Mouse (Mus musculus): Measurements from ENCODE around the gene Kcnj10. TPM values are rescaled to one million over a fixed set of nuclear protein-coding genes. Genes with fewer than 3 reads are reported as not detected.

Gene Kcnj10
- polyA plus RNA-seq, 1 experiment = 2.3 TPM

- 7% methylated on average over 6 of the region's 6 CpGs for WGBS
- Histone ChIP-seq H3K27ac (ENCODE audit: control insufficient read depth, insufficient read depth, low read depth, low read length, poor library complexity) (no peak overlapping the region), H3K4me1 (ENCODE audit: control insufficient read depth, insufficient read depth, low read length) (no peaks in the 10 kb centered on the region), H3K4me3 (replicated peaks; ENCODE audit: control insufficient read depth, low read depth, low read length) (no peak overlapping the region)
- TF ChIP-seq POLR2A (IDR thresholded peaks at IDR 0.05; ENCODE audit: borderline replicate concordance, control insufficient read depth, low read depth, low read length) = no peak
- no peak for TF ChIP-seq CTCF (IDR thresholded peaks at IDR 0.05; ENCODE audit: control insufficient read depth, insufficient read depth, low read length)
Observed at GRCm38 (mm10) chr1:172418173-172418572, 77.2 kb downstream of the Kcnj10 start.

- no peak overlapping the region for H3K27ac ChIP-seq (ENCODE audit: control insufficient read depth, insufficient read depth, low read depth, low read length, poor library complexity)
- no peak overlapping the region for H3K4me3 ChIP-seq (replicated peaks; ENCODE audit: control insufficient read depth, low read depth, low read length)
- H3K4me1 ChIP-seq (ENCODE audit: control insufficient read depth, insufficient read depth, low read length) = no peaks in the 10 kb centered on the region
- no peak for TF ChIP-seq CTCF (IDR thresholded peaks at IDR 0.05; ENCODE audit: control insufficient read depth, insufficient read depth, low read length)
- TF ChIP-seq POLR2A (IDR thresholded peaks at IDR 0.05; ENCODE audit: borderline replicate concordance, control insufficient read depth, low read depth, low read length) = no peak
- WGBS = 67% methylated on average over 3 of the region's 3 CpGs
Observed at GRCm38 (mm10) chr1:172418642-172419041, 77.6 kb downstream of the Kcnj10 start.

- H3K27ac ChIP-seq (ENCODE audit: control insufficient read depth, insufficient read depth, low read depth, low read length, poor library complexity) = no peak overlapping the region
- no peak for TF ChIP-seq CTCF (IDR thresholded peaks at IDR 0.05; ENCODE audit: control insufficient read depth, insufficient read depth, low read length)
- no peak for TF ChIP-seq POLR2A (IDR thresholded peaks at IDR 0.05; ENCODE audit: borderline replicate concordance, control insufficient read depth, low read depth, low read length)
- no peak overlapping the region for H3K4me3 ChIP-seq (replicated peaks; ENCODE audit: control insufficient read depth, low read depth, low read length)
- H3K4me1 ChIP-seq (ENCODE audit: control insufficient read depth, insufficient read depth, low read length) = no peaks in the 10 kb centered on the region
- 86% methylated on average over 6 of the region's 6 CpGs for WGBS
Observed at GRCm38 (mm10) chr1:172420181-172420580, 79.2 kb downstream of the Kcnj10 start.

GRCm38 (mm10) chr1:172423393-172423792 lies 82.4 kb downstream of the Kcnj10 start:
- WGBS = 16% methylated on average over 1 of the region's 1 CpGs
- H3K27ac ChIP-seq (ENCODE audit: control insufficient read depth, insufficient read depth, low read depth, low read length, poor library complexity) = no peak overlapping the region
- TF ChIP-seq POLR2A (IDR thresholded peaks at IDR 0.05; ENCODE audit: borderline replicate concordance, control insufficient read depth, low read depth, low read length) (no peak), CTCF (IDR thresholded peaks at IDR 0.05; ENCODE audit: control insufficient read depth, insufficient read depth, low read length) (no peak)
- H3K4me1 ChIP-seq (ENCODE audit: control insufficient read depth, insufficient read depth, low read length) = no peaks in the 10 kb centered on the region
- no peak overlapping the region for H3K4me3 ChIP-seq (replicated peaks; ENCODE audit: control insufficient read depth, low read depth, low read length)

Other genes with a start within 250 kb of the Kcnj10 start
- gene Pex19, start 214.5 kb upstream of the Kcnj10 start, polyA plus RNA-seq (2011; ENCODE audit: insufficient read depth, insufficient read length, low replicate concordance, missing spikeins) = 32.8 TPM in 2 replicates
- 56.2 and 72.7 TPM in 2 replicates for gene Dcaf8, start 193.1 kb upstream of the Kcnj10 start, polyA plus RNA-seq (2011; ENCODE audit: insufficient read depth, insufficient read length, low replicate concordance, missing spikeins)
- gene Pea15a, start 134.4 kb upstream of the Kcnj10 start, polyA plus RNA-seq (2011; ENCODE audit: insufficient read depth, insufficient read length, low replicate concordance, missing spikeins) = 12.7 and 28.0 TPM in 2 replicates
- 2.8 TPM in 1 of 2 replicates, not detected in the other for gene Casq1, start 121.3 kb upstream of the Kcnj10 start, polyA plus RNA-seq (2011; ENCODE audit: insufficient read depth, insufficient read length, low replicate concordance, missing spikeins)
- gene Atp1a4, start 82.8 kb upstream of the Kcnj10 start, polyA plus RNA-seq (2011; ENCODE audit: insufficient read depth, insufficient read length, low replicate concordance, missing spikeins) = not detected in 2 replicates
- gene Igsf8, start 79.6 kb upstream of the Kcnj10 start, polyA plus RNA-seq (2011; ENCODE audit: insufficient read depth, insufficient read length, low replicate concordance, missing spikeins) = 16.4 and 25.4 TPM in 2 replicates
- 2.9 and 5.7 TPM in 2 replicates for gene Atp1a2, start 43.1 kb upstream of the Kcnj10 start, polyA plus RNA-seq (2011; ENCODE audit: insufficient read depth, insufficient read length, low replicate concordance, missing spikeins)
- gene Kcnj9, start 11.9 kb upstream of the Kcnj10 start, polyA plus RNA-seq (2011; ENCODE audit: insufficient read depth, insufficient read length, low replicate concordance, missing spikeins) = 1.2 TPM in 1 of 2 replicates, not detected in the other
- gene Pigm, start 35.3 kb downstream of the Kcnj10 start, polyA plus RNA-seq (2011; ENCODE audit: insufficient read depth, insufficient read length, low replicate concordance, missing spikeins) = 5.2 and 8.8 TPM in 2 replicates
- 1.7 and 5.4 TPM in 2 replicates for gene Slamf9, start 134.1 kb downstream of the Kcnj10 start, polyA plus RNA-seq (2011; ENCODE audit: insufficient read depth, insufficient read length, low replicate concordance, missing spikeins)
- 3.1 and 3.7 TPM in 2 replicates for gene Igsf9, start 140.6 kb downstream of the Kcnj10 start, polyA plus RNA-seq (2011; ENCODE audit: insufficient read depth, insufficient read length, low replicate concordance, missing spikeins)
- gene Tagln2, start 158.8 kb downstream of the Kcnj10 start, polyA plus RNA-seq (2011; ENCODE audit: insufficient read depth, insufficient read length, low replicate concordance, missing spikeins) = 66.2 and 153 TPM in 2 replicates
- gene Cfap45, start 179.6 kb downstream of the Kcnj10 start, polyA plus RNA-seq (2011; ENCODE audit: insufficient read depth, insufficient read length, low replicate concordance, missing spikeins) = 0.47 and 5.2 TPM in 2 replicates
- not detected in 2 replicates for gene Vsig8, start 214.7 kb downstream of the Kcnj10 start, polyA plus RNA-seq (2011; ENCODE audit: insufficient read depth, insufficient read length, low replicate concordance, missing spikeins)
- 3.7 TPM in 1 of 2 replicates, not detected in the other for gene Slamf8, start 249.4 kb downstream of the Kcnj10 start, polyA plus RNA-seq (2011; ENCODE audit: insufficient read depth, insufficient read length, low replicate concordance, missing spikeins)

All from bone marrow, adult 2 months (tissue).